In genomic region chr7:4921824-4922482, GRCm38 (mm10) we compare ENCODE assay signal across 9 mouse cellular contexts. TPM values are rescaled to one million over a fixed set of nuclear protein-coding genes. Genes with fewer than 3 reads are reported as not detected.
DNase-seq lines count a peak whose midpoint lies in the region; ATAC-seq and TF ChIP-seq lines count a peak whose summit lies in the region.
"Had no signal": no experiment of that assay in that cellular context is flagged by ENCODE, and none has a peak within 500 bp of the region (broad histone marks: within the 10 kb centered on the region; RNA-seq: fewer than 3 reads in every experiment).

Nat14 (plus strand) TSS chr7:4922028.

- H3K9me3 ChIP-seq in hindbrain, embryonic 16.5 days (ENCODE audit: control insufficient read depth, low read length) = no peaks in the 10 kb centered on the region
- no peaks in the 10 kb centered on the region for H3K9me3 ChIP-seq in midbrain, embryonic 10.5 days (replicated peaks)

- peaks cover 13% of the 10 kb centered on the region; the same call in 1 of the 2 replicates for H3K4me1 ChIP-seq in kidney, adult 2 months (ENCODE audit: control insufficient read depth, insufficient read depth, low read length)
- H3K4me1 ChIP-seq in cortical plate, adult 2 months (ENCODE audit: control insufficient read depth, insufficient read depth, low read length) = peaks cover 8% of the 10 kb centered on the region
- peaks cover 42% of the 10 kb centered on the region for H3K4me1 ChIP-seq in hindbrain, embryonic 16.5 days (ENCODE audit: control insufficient read depth, insufficient read depth, low read depth, low read length)
- H3K4me1 ChIP-seq in midbrain, embryonic 10.5 days = peaks cover 82% of the 10 kb centered on the region

- peak within 1 kb of the TSS; percentile 39 for H3K4me3 ChIP-seq in kidney, adult 2 months (ENCODE audit: insufficient read depth, low read depth, low read length)
- peak within 1 kb of the TSS; percentile 56 for H3K4me3 ChIP-seq in cortical plate, adult 2 months (ENCODE audit: insufficient read depth, low read length)
- peak within 1 kb of the TSS; percentile 42 for H3K4me3 ChIP-seq in hindbrain, embryonic 16.5 days (ENCODE audit: low read length)
- H3K4me3 ChIP-seq in midbrain, embryonic 10.5 days = peak within 1 kb of the TSS; percentile 59

- 30% methylated on average over 8 of the region's 8 CpGs for WGBS in kidney, adult 2 months
- 25% methylated on average over 8 of the region's 8 CpGs for WGBS in hindbrain, embryonic 16.5 days
- 28% methylated on average over 8 of the region's 8 CpGs for WGBS in midbrain, embryonic 10.5 days

- TF ChIP-seq POLR2A in kidney, adult 2 months (IDR thresholded peaks at IDR 0.05; ENCODE audit: low read depth, low read length) = no peak
- TF ChIP-seq POLR2A in cortical plate, adult 2 months (IDR thresholded peaks at IDR 0.05; ENCODE audit: extremely low read depth, insufficient read depth, low read length) = no peak

- H3K27me3 ChIP-seq in kidney, adult 2 months (replicated peaks; ENCODE audit: control insufficient read depth, insufficient read depth, low read length) = no peaks in the 10 kb centered on the region
- H3K27me3 ChIP-seq in hindbrain, embryonic 16.5 days (replicated peaks; ENCODE audit: control insufficient read depth, insufficient read depth, low read length) = no peaks in the 10 kb centered on the region
- H3K27me3 ChIP-seq in midbrain, embryonic 10.5 days (ENCODE audit: low read depth, poor library complexity, severe bottlenecking) = no peaks in the 10 kb centered on the region

- TF ChIP-seq CTCF in kidney, adult 2 months (conservative IDR thresholded peaks at IDR 0.05; ENCODE audit: insufficient read depth, insufficient read length, low read depth, low read length) = no peak
- TF ChIP-seq CTCF in cortical plate, adult 2 months (IDR thresholded peaks at IDR 0.05; ENCODE audit: extremely low read depth, insufficient read depth, low read length) = no peak

- ATAC-seq in hindbrain, embryonic 16.5 days = no peak; the same call in 1 of the 2 replicates
- ATAC-seq in monocyte, adult 5-6 weeks (replicated peaks; ENCODE audit: insufficient number of reproducible peaks, low FRiP score, low TSS enrichment, poor library complexity, severe bottlenecking) = no peak

- peak within 1 kb of the TSS; percentile 85 for H3K4me2 ChIP-seq in hindbrain, embryonic 16.5 days (ENCODE audit: low read length)

- H3K36me3 ChIP-seq in kidney, adult 2 months (ENCODE audit: control insufficient read depth, insufficient read depth, low read length) = no peaks in the 10 kb centered on the region; the same call in 1 of the 2 replicates
- peaks cover 24% of the 10 kb centered on the region for H3K36me3 ChIP-seq in hindbrain, embryonic 16.5 days (ENCODE audit: control insufficient read depth, insufficient read depth, low read length)
- H3K36me3 ChIP-seq in midbrain, embryonic 10.5 days = peaks cover 45% of the 10 kb centered on the region

- no peak for DNase-seq in kidney, adult 2 months
- no peak for DNase-seq in kidney, adult 11 months
- DNase-seq in midbrain, embryonic 10.5 days (ENCODE audit: low spot score) = no peak
- DNase-seq in MN1 (ENCODE audit: low spot score) = no peak
- no peak for DNase-seq in spleen, postnatal 4 days (ENCODE audit: low spot score in 2 of 2)

- no peak within 1 kb of the TSS for H3K27ac ChIP-seq in kidney, adult 2 months (ENCODE audit: insufficient read depth, low read depth, low read length)
- H3K27ac ChIP-seq in cortical plate, adult 2 months (ENCODE audit: insufficient read depth, low read length) = peak within 1 kb of the TSS; percentile 87
- H3K27ac ChIP-seq in hindbrain, embryonic 16.5 days (ENCODE audit: low read depth, low read length) = peak within 1 kb of the TSS; percentile 94
- H3K27ac ChIP-seq in midbrain, embryonic 10.5 days (replicated peaks) = peak within 1 kb of the TSS; percentile 94
- H3K27ac ChIP-seq: macrophage had no signal

- H3K9ac ChIP-seq in hindbrain, embryonic 16.5 days (ENCODE audit: low read depth, low read length) = peak within 1 kb of the TSS; percentile 64

RNA-seq across cellular contexts. Expression of gene Nat14, which starts in this region (rescaled TPM):
- polyA plus RNA-seq in kidney, adult 2 months (2012; rRNA removed) = 5.5 and 5.7 TPM in 2 replicates
- 91.7 and 94.0 TPM in 2 replicates for polyA plus RNA-seq in cortical plate, adult 2 months (2012; rRNA removed)
- polyA plus RNA-seq in hindbrain, embryonic 16.5 days (2015; fragmentation: Nextera tagmentation; extraction: Ambion mirVana) = 35.2 and 39.3 TPM in 2 replicates
- 10.4 and 11.6 TPM in 2 replicates for polyA plus RNA-seq in midbrain, embryonic 10.5 days (2016; fragmentation: Nextera tagmentation; extraction: Ambion mirVana)
- total RNA-seq in monocyte, adult 5-6 weeks (2017) = 0.49 TPM in 1 of 3 replicates, not detected in the others
